Mouse (Mus musculus) limb, embryonic 14.5 days (tissue): ENCODE measurements around the gene BC048562. TPM values are rescaled to one million over a fixed set of nuclear protein-coding genes. Genes with fewer than 3 reads are reported as not detected.
A peak's percentile ranks its signal among the peaks of the same experiment; 100 is the strongest.

ENCODE experiments used
- ATAC-seq: fragments of 200-750 bp; cut with Nextera tagmentation; 2 replicates; pipeline ENCODE4 v1.8.0; 2017; ENCODE audit warnings: low read depth, moderate number of reproducible peaks, moderate TSS enrichment; ENCODE audit not compliant: low FRiP score
- DNase-seq: peaks from one replicate; pipeline ENCODE4 v3.0.0-alpha.2; 2015; ENCODE audit warnings: low spot score
- H3K27ac ChIP-seq: fragments of 300-500 bp; sonication (generic); replicated peaks from 2 replicates; pipeline ENCODE4 v1.5.1; 2014; ENCODE audit warnings: low read depth, mild to moderate bottlenecking, low read length, moderate library complexity, mixed read lengths
- H3K27me3 ChIP-seq: fragments of 300-500 bp; sonication (generic); 2 replicates; pipeline ENCODE4 v1.6.1; 2014; ENCODE audit warnings: low read length, mixed read lengths; ENCODE audit not compliant: control insufficient read depth, insufficient read depth
- H3K36me3 ChIP-seq: fragments of 300-500 bp; sonication (generic); 2 replicates; pipeline ENCODE4 v1.6.1; 2014; ENCODE audit warnings: mild to moderate bottlenecking, low read length, moderate library complexity, mixed read lengths; ENCODE audit not compliant: control insufficient read depth, insufficient read depth
- H3K4me1 ChIP-seq: fragments of 300-500 bp; sonication (generic); 2 replicates; pipeline ENCODE4 v1.6.1; 2014; ENCODE audit warnings: antibody characterized with exemption, low read length, mixed read lengths; ENCODE audit not compliant: control insufficient read depth, insufficient read depth
- H3K4me2 ChIP-seq: fragments of 300-500 bp; sonication (generic); replicated peaks from 2 replicates; pipeline ENCODE4 v1.6.1; 2014; ENCODE audit warnings: low read depth, mild to moderate bottlenecking, low read length, moderate library complexity; ENCODE audit not compliant: severe bottlenecking
- H3K4me3 ChIP-seq: fragments of 300-500 bp; sonication (generic); replicated peaks from 2 replicates; pipeline ENCODE4 v1.5.1; 2014; ENCODE audit warnings: low read length
- H3K9ac ChIP-seq: fragments of 300-500 bp; sonication (generic); 2 replicates; pipeline ENCODE4 v1.6.1; 2014; ENCODE audit warnings: mild to moderate bottlenecking, low read depth, low read length, moderate library complexity; ENCODE audit not compliant: severe bottlenecking
- H3K9me3 ChIP-seq: fragments of 300-500 bp; sonication (generic); 2 replicates; pipeline ENCODE4 v1.6.1; 2016; ENCODE audit warnings: low read length; ENCODE audit not compliant: control insufficient read depth
- POLR2A ChIP-seq: fragments of 200-500 bp; IDR thresholded peaks from 2 replicates; pipeline ENCODE4 v1.8.0; 2012; ENCODE audit warnings: inconsistent platforms, mild to moderate bottlenecking, moderate library complexity, borderline replicate concordance; ENCODE audit not compliant: insufficient read depth, insufficient read length; ENCODE audit errors: extremely low read depth
- WGBS: fragments of 180-500 bp; shearing (Covaris S2); extraction: QIAGEN DNeasy Blood & Tissue Kit; methylation state at CpG from one replicate; pipeline ENCODE4 v1.1.7; 2014; 5-methylcytosine and 5-hydroxymethylcytosine counted together
- polyA plus RNA-seq, 2 experiments: library from polyadenylated mRNA; depleted of rRNA in 1 of 2; stranded (reverse) in 1 of 2; unstranded in 1 of 2; fragments of >200 nt; fragmentation: Nextera tagmentation in 1 of 2; extraction: Ambion mirVana in 1 of 2; gene quantifications; 2 replicates each; pipeline versions ENCODE4 v1.2.1 to v1.2.3; 2012 to 2014

BC048562 gene
- polyA plus RNA-seq, 2 experiments = not detected

DNA sequence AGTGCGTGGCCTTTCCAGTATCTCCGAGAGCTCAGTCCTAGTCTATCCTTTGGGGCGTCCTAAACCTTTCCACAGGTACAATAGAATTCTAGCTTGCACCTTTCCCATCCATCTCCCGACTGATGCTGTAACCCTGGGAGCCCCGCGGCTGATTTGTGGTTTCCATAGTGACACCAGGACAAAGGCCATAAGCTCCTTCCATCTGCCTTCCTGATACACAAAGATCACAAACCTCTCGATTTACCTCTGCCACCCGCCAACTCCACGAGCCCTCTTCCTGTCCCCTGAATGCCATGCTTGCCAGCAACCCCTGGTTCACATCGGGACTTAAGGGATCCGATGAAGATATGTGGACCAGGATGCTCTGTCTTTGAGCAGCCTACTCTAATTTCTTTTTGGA, 43.0 kb downstream of the BC048562 start:
- no peak for TF ChIP-seq POLR2A
- no peak for DNase-seq
- Histone ChIP-seq H3K9ac (0 out of 2 replicates have a peak overlapping the region, but pooled peaks have one; percentile 67), H3K36me3 (peaks cover 34% of the 10 kb centered on the region), H3K27ac (peak overlapping the region; percentile 87), H3K4me2 (peak overlapping the region; percentile 95), H3K4me3 (peak overlapping the region; percentile 69), H3K4me1 (peaks cover 14% of the 10 kb centered on the region), H3K9me3 (no peaks in the 10 kb centered on the region), H3K27me3 (no peaks in the 10 kb centered on the region)
- 0 out of 2 replicates have a peak, but pooled peaks have one; percentile 3 for ATAC-seq
- 41% methylated on average over 11 of the region's 11 CpGs for WGBS

DNA sequence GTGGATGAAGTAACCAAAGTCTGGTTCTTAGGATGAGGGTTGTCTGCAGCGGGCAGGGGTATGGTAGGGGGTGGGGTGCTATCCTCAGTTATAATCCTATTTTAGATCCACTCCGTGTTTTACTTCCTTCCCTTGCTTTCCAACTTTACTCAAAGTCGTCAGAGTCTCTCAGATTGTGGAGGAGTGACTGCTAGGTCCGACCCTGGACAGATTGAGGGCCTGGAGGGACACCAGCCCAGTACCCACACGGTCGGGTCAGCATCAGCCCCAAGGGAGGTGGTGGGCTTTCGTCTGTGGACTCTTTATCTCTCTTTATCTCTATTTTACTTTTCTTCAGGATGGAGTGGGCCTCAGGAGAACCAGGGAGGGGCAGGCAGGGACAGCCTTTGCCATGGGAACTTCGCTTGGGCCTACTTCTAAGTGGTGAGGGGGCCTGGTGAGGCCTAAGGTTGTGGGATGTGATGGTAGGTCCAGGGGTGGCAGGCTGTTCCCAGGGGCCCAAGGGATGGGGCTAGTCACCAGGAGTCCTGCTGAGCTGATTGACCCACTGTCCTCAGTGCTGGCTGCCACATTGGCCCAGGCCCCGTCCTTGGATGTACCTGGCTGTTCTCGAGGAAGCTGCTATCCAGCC, 43.6 kb downstream of the BC048562 start, which contains the start of gene Lamb2:
Gene Lamb2 (plus strand): TSS at position 16 of the 631 bp plus-strand sequence.
- peaks cover 14% of the 10 kb centered on the region for H3K4me1 ChIP-seq
- H3K4me2 ChIP-seq = peak within 1 kb of the TSS; percentile 95
- TF ChIP-seq POLR2A = 0 out of 2 replicates have a peak, but pooled peaks have one; percentile 18
- no peaks in the 10 kb centered on the region for H3K9me3 ChIP-seq
- H3K36me3 ChIP-seq = peaks cover 39% of the 10 kb centered on the region
- peak within 1 kb of the TSS; percentile 69 for H3K4me3 ChIP-seq
- H3K27me3 ChIP-seq = no peaks in the 10 kb centered on the region
- ATAC-seq (peak; percentile 82), DNase-seq (peak; percentile 93)
- H3K27ac ChIP-seq = peak within 1 kb of the TSS; percentile 87
- WGBS = 10% methylated on average over 10 of the region's 10 CpGs
- H3K9ac ChIP-seq = peak within 1 kb of the TSS; percentile 83

DNA sequence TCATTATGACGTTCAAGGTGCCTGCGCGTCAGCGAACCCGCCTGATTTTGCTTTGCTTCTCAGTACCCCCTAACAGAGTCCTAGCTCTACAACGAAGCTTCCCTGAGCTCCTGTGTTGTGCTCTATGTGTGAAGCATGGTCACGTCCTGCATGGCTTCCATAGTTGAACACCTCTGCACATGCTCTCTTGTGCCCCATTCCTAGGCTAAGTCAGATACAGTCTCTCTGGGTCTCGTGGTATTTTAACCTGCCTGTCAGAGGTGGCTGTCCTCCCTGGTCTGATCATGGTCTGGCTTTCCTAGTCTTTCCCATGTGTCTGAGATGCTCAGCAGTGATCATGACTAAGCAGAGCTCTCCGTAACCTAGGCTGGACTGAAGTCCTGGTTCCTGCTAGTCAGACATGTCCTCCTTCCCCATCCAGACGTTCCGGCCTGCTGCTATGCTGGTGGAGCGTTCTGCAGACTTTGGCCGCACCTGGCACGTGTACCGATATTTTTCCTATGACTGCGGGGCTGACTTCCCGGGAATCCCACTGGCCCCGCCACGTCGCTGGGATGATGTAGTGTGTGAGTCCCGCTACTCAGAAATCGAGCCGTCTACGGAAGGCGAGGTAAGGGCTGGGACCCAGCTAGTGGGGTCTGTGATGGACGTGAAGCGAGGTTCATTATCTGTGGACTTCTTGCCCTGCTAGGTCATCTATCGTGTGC, 44.7 kb downstream of the BC048562 start:
- Histone ChIP-seq H3K4me3 (peak overlapping the region; percentile 69), H3K36me3 (peaks cover 50% of the 10 kb centered on the region), H3K27ac (no peak overlapping the region), H3K27me3 (no peaks in the 10 kb centered on the region), H3K4me2 (peak overlapping the region; percentile 95), H3K4me1 (peaks cover 14% of the 10 kb centered on the region), H3K9ac (peak overlapping the region; percentile 83; the same call in 1 of the 2 replicates), H3K9me3 (no peaks in the 10 kb centered on the region)
- no peak for ATAC-seq
- no peak for DNase-seq
- TF ChIP-seq POLR2A = no peak
- WGBS = 89% methylated on average over 28 of the region's 28 CpGs

GRCm38 (mm10) chr9:108481520-108482210, 45.4 kb downstream of the BC048562 start:
- Histone ChIP-seq H3K4me1 (peaks cover 14% of the 10 kb centered on the region), H3K27me3 (no peaks in the 10 kb centered on the region), H3K27ac (no peak overlapping the region), H3K9ac (no peak overlapping the region), H3K36me3 (peaks cover 57% of the 10 kb centered on the region), H3K4me2 (no peak overlapping the region), H3K4me3 (no peak overlapping the region), H3K9me3 (no peaks in the 10 kb centered on the region)
- no peak for ATAC-seq
- no peak for TF ChIP-seq POLR2A
- DNase-seq = no peak
- WGBS = 91% methylated on average over 19 of the region's 19 CpGs

- H3K4me3 ChIP-seq = no peak overlapping the region
- no peak for TF ChIP-seq POLR2A
- ATAC-seq (no peak), DNase-seq (no peak)
- WGBS = 92% methylated on average over 18 of the region's 18 CpGs
- H3K36me3 ChIP-seq = peaks cover 73% of the 10 kb centered on the region
- no peaks in the 10 kb centered on the region for H3K27me3 ChIP-seq
- no peaks in the 10 kb centered on the region for H3K9me3 ChIP-seq
- no peak overlapping the region for H3K27ac ChIP-seq
- H3K9ac ChIP-seq = no peak overlapping the region
- H3K4me2 ChIP-seq = no peak overlapping the region
- H3K4me1 ChIP-seq = peaks cover 14% of the 10 kb centered on the region
Observed at GRCm38 (mm10) chr9:108483051-108483790, 46.9 kb downstream of the BC048562 start.
